ENCODE assay signal across 27 mouse cellular contexts in the genomic region with DNA sequence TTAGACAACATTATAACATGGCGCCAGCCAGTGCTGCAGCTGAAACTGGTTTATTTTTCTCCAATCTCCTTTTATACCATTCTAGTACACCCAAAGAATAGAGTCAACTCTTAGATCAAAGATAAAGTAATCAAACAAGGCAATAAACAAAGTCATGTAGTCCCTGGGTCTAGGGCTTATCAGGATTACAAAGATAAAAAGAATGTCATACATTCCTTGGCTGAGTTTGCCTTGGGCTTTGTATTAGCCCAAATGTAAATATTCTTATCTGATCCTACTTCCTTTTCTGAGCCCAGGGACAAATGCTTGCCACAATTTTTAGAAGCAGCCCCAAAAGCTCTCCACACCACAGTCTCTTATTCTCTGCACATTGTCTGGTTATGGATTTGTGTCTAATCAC. TPM values are rescaled to one million over a fixed set of nuclear protein-coding genes. Genes with fewer than 3 reads are reported as not detected.
DNase-seq lines count a peak whose midpoint lies in the region; ATAC-seq and TF ChIP-seq lines count a peak whose summit lies in the region.
"Had no signal": no experiment of that assay in that cellular context is flagged by ENCODE, and none has a peak within 500 bp of the region (broad histone marks: within the 10 kb centered on the region; RNA-seq: fewer than 3 reads in every experiment).

No protein-coding gene starts in this region.

- TF ChIP-seq POLR2A in MEL (IDR thresholded peaks at IDR 0.05; ENCODE audit: control insufficient read depth in 1 of 2, insufficient read depth in 1 of 2, low read depth in 1 of 2, low read length in 2 of 2, poor library complexity in 1 of 2) = no peak

- no peaks in the 10 kb centered on the region for H3K36me3 ChIP-seq in lung, postnatal 0 days (ENCODE audit: insufficient read depth, low read length)
- no peaks in the 10 kb centered on the region for H3K36me3 ChIP-seq in MEL (ENCODE audit: control insufficient read depth in 1 of 2, insufficient read depth in 2 of 2, low read length in 2 of 2)
- H3K36me3 ChIP-seq in stomach, embryonic 15.5 days = no peaks in the 10 kb centered on the region
- H3K36me3 ChIP-seq: embryonic facial prominence, embryonic 10.5 days; embryonic facial prominence, embryonic 13.5 days; forebrain, embryonic 12.5 days; forebrain, embryonic 15.5 days; heart, embryonic 12.5 days; heart, embryonic 15.5 days; hindbrain, embryonic 10.5 days; hindbrain, embryonic 13.5 days had no signal

- no peaks in the 10 kb centered on the region for H3K27me3 ChIP-seq in lung, postnatal 0 days (replicated peaks; ENCODE audit: insufficient read depth, low read length)
- H3K27me3 ChIP-seq in MEL (ENCODE audit: control insufficient read depth in 1 of 2, insufficient read depth in 2 of 2, low read length in 2 of 2) = no peaks in the 10 kb centered on the region
- H3K27me3 ChIP-seq in stomach, embryonic 15.5 days (replicated peaks) = no peaks in the 10 kb centered on the region
- H3K27me3 ChIP-seq: embryonic facial prominence, embryonic 13.5 days; forebrain, embryonic 12.5 days; forebrain, embryonic 15.5 days; heart, embryonic 12.5 days; heart, embryonic 15.5 days; hindbrain, embryonic 13.5 days; Patski had no signal

- peak; percentile 44; the same call in 1 of the 2 replicates for TF ChIP-seq EP300 in lung, postnatal 0 days (IDR thresholded peaks at IDR 0.05)
- TF ChIP-seq EP300 in MEL (IDR thresholded peaks at IDR 0.05; ENCODE audit: low read depth in 1 of 2, low read length in 2 of 2) = no peak

- no peak for DNase-seq in lung, postnatal 0 days (ENCODE audit: low spot score)
- DNase-seq in lung, postnatal 10 days = no peak
- DNase-seq in 416B (ENCODE audit: low read depth) (peak; percentile 51), MEL (ENCODE audit: low read depth, low spot score) (no peak)
- no peak for DNase-seq in kidney, adult 8-10 months
- DNase-seq: adrenal gland, postnatal 14 days; cerebellum, adult 11 months; cerebellum, adult 2 months; cerebellum, adult 9-11 months; cerebellum, postnatal 36 days; embryo, embryonic 11 days; gastrocnemius, postnatal 25 days; heart, adult 18-20 months; heart, postnatal 10 days; heart, postnatal 36 days had no signal

- no peak for TF ChIP-seq RAD21 in MEL (IDR thresholded peaks at IDR 0.05; ENCODE audit: low read depth, low read length)

- H3K4me3 ChIP-seq in lung, postnatal 0 days (ENCODE audit: low read depth, low read length) = no peak overlapping the region
- H3K4me3 ChIP-seq in MEL (ENCODE audit: control insufficient read depth in 1 of 2, insufficient read depth in 1 of 2, low read depth in 2 of 2, low read length in 2 of 2) = no peak overlapping the region
- no peak overlapping the region for H3K4me3 ChIP-seq in stomach, embryonic 15.5 days (replicated peaks)
- H3K4me3 ChIP-seq: embryonic facial prominence, embryonic 10.5 days; embryonic facial prominence, embryonic 13.5 days; erythroblast, embryonic 14.5 days; forebrain, embryonic 12.5 days; forebrain, embryonic 15.5 days; heart, embryonic 12.5 days; heart, embryonic 15.5 days; hindbrain, embryonic 10.5 days; hindbrain, embryonic 13.5 days had no signal

- 25% methylated on average over 1 of the region's 1 CpGs for WGBS in lung, postnatal 0 days
- 59% methylated on average over 1 of the region's 1 CpGs for WGBS in stomach, embryonic 15.5 days

- H3K4me2 ChIP-seq in lung, postnatal 0 days (replicated peaks; ENCODE audit: low read depth, low read length) = no peak overlapping the region
- no peak overlapping the region for H3K4me2 ChIP-seq in stomach, embryonic 15.5 days
- H3K4me2 ChIP-seq: embryonic facial prominence, embryonic 13.5 days; forebrain, embryonic 12.5 days; forebrain, embryonic 15.5 days; heart, embryonic 12.5 days; heart, embryonic 15.5 days; hindbrain, embryonic 13.5 days had no signal

- no peaks in the 10 kb centered on the region for H3K4me1 ChIP-seq in lung, postnatal 0 days (ENCODE audit: insufficient read depth, low read depth, low read length)
- H3K4me1 ChIP-seq in MEL (ENCODE audit: control insufficient read depth in 1 of 2, insufficient read depth in 2 of 2, low read length in 2 of 2) = no peaks in the 10 kb centered on the region
- H3K4me1 ChIP-seq in stomach, embryonic 15.5 days = no peaks in the 10 kb centered on the region
- H3K4me1 ChIP-seq: embryonic facial prominence, embryonic 10.5 days; embryonic facial prominence, embryonic 13.5 days; forebrain, embryonic 12.5 days; forebrain, embryonic 15.5 days; heart, embryonic 12.5 days; heart, embryonic 15.5 days; hindbrain, embryonic 10.5 days; hindbrain, embryonic 13.5 days had no signal

- H3K79me2 ChIP-seq in MEL (ENCODE audit: control insufficient read depth, insufficient read depth, low read length, poor library complexity) = no peaks in the 10 kb centered on the region

- no peak overlapping the region for H3K9ac ChIP-seq in lung, postnatal 0 days (replicated peaks; ENCODE audit: low read depth)
- H3K9ac ChIP-seq in MEL (ENCODE audit: control insufficient read depth, low read depth, low read length, poor library complexity, severe bottlenecking) = no peak overlapping the region
- H3K9ac ChIP-seq in stomach, embryonic 15.5 days = no peak overlapping the region
- H3K9ac ChIP-seq: embryonic facial prominence, embryonic 13.5 days; forebrain, embryonic 12.5 days; forebrain, embryonic 15.5 days; heart, embryonic 12.5 days; heart, embryonic 15.5 days; hindbrain, embryonic 13.5 days had no signal

- TF ChIP-seq CTCF in lung, postnatal 0 days (IDR thresholded peaks at IDR 0.05) = no peak
- TF ChIP-seq CTCF in MEL (IDR thresholded peaks at IDR 0.05 in 2 of 3, conservative IDR thresholded peaks at IDR 0.05 in 1 of 3; ENCODE audit: control insufficient read depth in 1 of 3, insufficient read depth in 1 of 3, low read depth in 2 of 3, low read length in 3 of 3, poor library complexity in 1 of 3, severe bottlenecking in 1 of 3) = no peak

- no peaks in the 10 kb centered on the region for H3K9me3 ChIP-seq in lung, postnatal 0 days (ENCODE audit: low read length)
- H3K9me3 ChIP-seq in MEL (replicated peaks; ENCODE audit: insufficient read depth, low read length) = no peaks in the 10 kb centered on the region
- no peaks in the 10 kb centered on the region for H3K9me3 ChIP-seq in stomach, embryonic 15.5 days
- H3K9me3 ChIP-seq: embryonic facial prominence, embryonic 10.5 days; embryonic facial prominence, embryonic 13.5 days; forebrain, embryonic 12.5 days; forebrain, embryonic 15.5 days; heart, embryonic 12.5 days; heart, embryonic 15.5 days; hindbrain, embryonic 10.5 days; hindbrain, embryonic 13.5 days had no signal

- ATAC-seq in lung, postnatal 0 days = 0 out of 2 replicates have a peak, but pooled peaks have one; percentile 16
- ATAC-seq in stomach, embryonic 15.5 days (ENCODE audit: insufficient read depth, low FRiP score, low read depth) = peak; percentile 27; the same call in 1 of the 2 replicates
- ATAC-seq: forebrain, embryonic 15.5 days; hindbrain, embryonic 16.5 days; Patski had no signal

- H3K27ac ChIP-seq in lung, postnatal 0 days (ENCODE audit: low read length) = no peak overlapping the region
- no peak overlapping the region for H3K27ac ChIP-seq in MEL (ENCODE audit: control insufficient read depth, low read depth, low read length)
- H3K27ac ChIP-seq in stomach, embryonic 15.5 days = no peak overlapping the region
- H3K27ac ChIP-seq: embryonic facial prominence, embryonic 10.5 days; embryonic facial prominence, embryonic 13.5 days; forebrain, embryonic 12.5 days; forebrain, embryonic 15.5 days; heart, embryonic 15.5 days; hindbrain, embryonic 10.5 days; hindbrain, embryonic 13.5 days had no signal

TF ChIP-seq in MEL, 35 proteins besides CTCF, POLR2A, EP300 and RAD21:
- TF ChIP-seq GATA1 (IDR thresholded peaks at IDR 0.05; ENCODE audit: low read depth, low read length) = peak; percentile 32; the same call in 1 of the 2 replicates
- TF ChIP-seq MYC (IDR thresholded peaks at IDR 0.05; ENCODE audit: low read depth, low read length) = no peak

RNA-seq across cellular contexts. Expression of gene Ascc3, which starts 7.7 kb away (rescaled TPM):
- polyA plus RNA-seq in lung, postnatal 0 days (2015; fragmentation: Nextera tagmentation; extraction: Ambion mirVana) = 13.1 and 14.9 TPM in 2 replicates
- total RNA-seq in MEL (2012; rRNA removed) = 24.3 and 31.4 TPM in 2 replicates
- 100 to 1,000 TPM in 1 of 2 experiments, 10 to 100 TPM in 1; 22.6 to 131 TPM for polyA plus RNA-seq in MEL (2012; ENCODE audit: insufficient read depth in 1 of 2, insufficient read length in 2 of 2, low read depth in 1 of 2, low replicate concordance in 2 of 2, missing spikeins in 1 of 2)
- polyA plus RNA-seq in stomach, embryonic 15.5 days (2015; fragmentation: Nextera tagmentation; extraction: Ambion mirVana) = 22.6 and 23.1 TPM in 2 replicates
